Mouse (Mus musculus): ENCODE data around the gene Hcfc1. TPM values are rescaled to one million over a fixed set of nuclear protein-coding genes. Genes with fewer than 3 reads are reported as not detected.

The Hcfc1 gene
- total RNA-seq (2021) (10 to 100 TPM; 37.0 to 37.9 TPM), polyA plus RNA-seq (2012; rRNA removed) (26.3 and 27.6 TPM in 2 replicates)
- long read RNA-seq, partial matches to known transcripts, result 6 of 12 reads
- long read RNA-seq, other reads (novel, unspliced or antisense), result 4 of 12 reads

DNA sequence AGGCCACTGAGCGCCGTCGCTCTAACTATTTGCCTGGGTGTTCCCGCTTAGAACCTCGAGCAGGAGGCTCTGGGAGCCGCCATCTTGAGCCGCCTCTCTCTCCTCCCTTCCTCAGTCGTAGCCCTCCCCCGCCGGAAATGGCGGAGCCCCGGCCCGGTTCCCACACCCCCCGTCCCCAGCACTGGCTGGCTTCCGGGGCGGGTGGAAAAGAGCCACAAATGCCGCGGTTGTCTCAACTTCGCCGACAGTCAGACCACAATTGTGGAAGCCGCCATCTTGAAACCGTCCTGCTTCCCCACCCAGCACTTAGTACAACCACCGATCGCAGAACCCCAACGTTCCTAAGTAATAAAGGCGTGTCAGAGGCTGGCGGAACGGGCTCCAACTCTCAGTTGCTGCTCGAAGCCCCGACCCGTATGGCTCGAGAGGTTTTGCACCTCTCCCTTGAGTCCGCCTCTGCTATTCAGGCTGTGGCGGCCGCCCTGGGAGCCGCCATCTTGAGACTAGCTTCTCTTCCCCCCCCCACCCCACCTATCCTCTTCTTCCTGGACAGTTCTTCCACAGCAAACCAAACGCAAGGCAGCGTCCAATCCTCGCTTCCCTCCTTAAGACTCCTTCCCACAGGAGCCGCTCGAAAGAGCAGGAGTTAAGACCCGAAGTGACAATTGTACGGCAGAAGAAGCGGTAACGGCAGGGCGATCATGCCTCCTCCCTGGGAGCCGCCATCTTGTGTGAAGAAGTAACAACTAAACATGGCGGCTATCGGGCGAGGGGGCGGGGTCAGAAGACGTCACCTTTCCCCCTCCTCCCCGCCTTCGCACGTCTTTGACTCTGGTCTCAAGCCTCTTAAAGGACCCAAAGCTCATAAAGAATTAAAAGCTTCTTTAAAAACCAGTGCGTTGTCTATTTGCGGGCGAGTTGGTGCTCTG lies at the start of gene Hcfc1:
Gene Hcfc1, minus strand, starts transcription at position 110 of the 929 bp plus-strand sequence.
- TF ChIP-seq POLR2A (IDR thresholded peaks at IDR 0.05; ENCODE audit: insufficient read depth, low read depth, low read length), result peak; percentile 61
- TF ChIP-seq EP300 (IDR thresholded peaks at IDR 0.05; ENCODE audit: insufficient read depth, low read depth, low read length), result no peak
- intact Hi-C loops (cut with DNase I), result loop anchor here (2.0 to 5.0 kb wide), 7 partner anchors 56 to 446 kb away; partner anchors contain the start of genes Fam3a, Idh3g, Ikbkg and Irak1
- WGBS, result 15% methylated on average over 58 of the region's 58 CpGs
- H3K79me2 ChIP-seq (replicated peaks; ENCODE audit: control insufficient read depth, insufficient read depth, low read length), result no peaks in the 10 kb centered on the region
- no peaks in the 10 kb centered on the region for H3K27me3 ChIP-seq (ENCODE audit: control insufficient read depth, insufficient read depth, low read length)
- H3K4me1 ChIP-seq (ENCODE audit: control insufficient read depth, insufficient read depth, low read length), result peaks cover 8% of the 10 kb centered on the region
- H3K27ac ChIP-seq, result peak within 1 kb of the TSS; percentile 98
- peak; percentile 91 to 92 for DNase-seq
- H3K4me3 ChIP-seq, result peak within 1 kb of the TSS; percentile 62
- H3K9ac ChIP-seq (ENCODE audit: low read depth, low read length), result peak within 1 kb of the TSS; percentile 79
- H3K36me3 ChIP-seq (ENCODE audit: control insufficient read depth, insufficient read depth, low read length), result peaks cover 8% of the 10 kb centered on the region; the same call in 1 of the 2 replicates

DNA sequence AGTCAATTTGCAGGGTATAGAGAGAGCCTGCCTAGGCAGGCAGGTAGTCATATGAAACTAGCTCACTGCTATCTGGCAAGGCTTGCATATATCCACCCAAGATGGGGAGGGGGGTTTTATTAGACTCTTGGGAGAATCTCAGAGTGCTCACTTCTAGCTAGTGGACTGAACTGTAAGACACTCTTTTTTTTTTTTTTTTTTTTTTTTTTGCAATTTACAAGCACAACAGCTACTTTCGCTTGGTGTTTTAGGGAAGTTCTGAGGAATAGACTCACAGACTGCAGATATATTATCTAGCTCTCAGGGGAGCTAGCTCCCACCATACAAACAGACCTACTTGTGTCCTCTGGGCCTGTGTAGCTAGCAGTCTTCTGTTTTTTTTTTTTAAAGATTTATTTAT lies 48.4 kb upstream of the Hcfc1 start:
- no peak for TF ChIP-seq POLR2A (IDR thresholded peaks at IDR 0.05; ENCODE audit: insufficient read depth, low read depth, low read length)
- no peak for TF ChIP-seq CTCF (IDR thresholded peaks at IDR 0.05)
- TF ChIP-seq EP300 (IDR thresholded peaks at IDR 0.05; ENCODE audit: insufficient read depth, low read depth, low read length), result no peak
- no peaks in the 10 kb centered on the region for H3K79me2 ChIP-seq (replicated peaks; ENCODE audit: control insufficient read depth, insufficient read depth, low read length)
- DNase-seq, result no peak
- WGBS, result 100% methylated on average over 1 of the region's 1 CpGs
- H3K4me1 ChIP-seq (ENCODE audit: control insufficient read depth, insufficient read depth, low read length), result no peaks in the 10 kb centered on the region
- H3K27me3 ChIP-seq (ENCODE audit: control insufficient read depth, insufficient read depth, low read length), result no peaks in the 10 kb centered on the region
- no peak overlapping the region for H3K27ac ChIP-seq
- H3K9ac ChIP-seq (ENCODE audit: low read depth, low read length), result no peak overlapping the region
- no peaks in the 10 kb centered on the region for H3K36me3 ChIP-seq (ENCODE audit: control insufficient read depth, insufficient read depth, low read length)
- intact Hi-C loops (cut with DNase I), result no loop called here
- no peak overlapping the region for H3K4me3 ChIP-seq

DNA sequence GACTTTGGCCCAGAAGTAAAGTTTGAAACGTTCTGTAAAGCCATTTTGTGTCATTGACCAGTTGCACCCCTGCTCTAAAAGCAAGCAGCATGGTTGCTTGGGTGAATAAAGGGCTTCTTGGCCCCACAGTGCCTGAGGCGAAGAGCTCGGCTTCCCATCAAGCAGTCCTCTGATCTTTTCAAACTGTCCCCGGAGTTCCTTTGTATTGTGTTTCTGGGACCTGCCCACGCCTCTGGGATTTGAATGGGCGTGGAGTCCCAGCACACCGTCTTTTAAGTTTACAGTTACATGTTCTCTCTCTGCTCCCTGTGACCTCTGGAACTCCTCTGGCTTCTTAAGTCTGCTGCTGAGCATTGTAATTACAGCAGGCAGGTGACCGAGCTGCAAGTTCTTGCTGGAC lies 41.9 kb upstream of the Hcfc1 start:
- Histone ChIP-seq H3K27ac (no peak overlapping the region), H3K36me3 (ENCODE audit: control insufficient read depth, insufficient read depth, low read length) (no peaks in the 10 kb centered on the region), H3K4me1 (ENCODE audit: control insufficient read depth, insufficient read depth, low read length) (no peaks in the 10 kb centered on the region; the same call in 1 of the 2 replicates), H3K27me3 (ENCODE audit: control insufficient read depth, insufficient read depth, low read length) (no peaks in the 10 kb centered on the region), H3K9ac (ENCODE audit: low read depth, low read length) (no peak overlapping the region), H3K79me2 (replicated peaks; ENCODE audit: control insufficient read depth, insufficient read depth, low read length) (no peaks in the 10 kb centered on the region), H3K4me3 (no peak overlapping the region)
- WGBS, result 56% methylated on average over 8 of the region's 8 CpGs
- TF ChIP-seq POLR2A (IDR thresholded peaks at IDR 0.05; ENCODE audit: insufficient read depth, low read depth, low read length), result no peak
- TF ChIP-seq CTCF (IDR thresholded peaks at IDR 0.05), result no peak
- no peak for TF ChIP-seq EP300 (IDR thresholded peaks at IDR 0.05; ENCODE audit: insufficient read depth, low read depth, low read length)
- intact Hi-C loops (cut with DNase I), result no loop called here
- DNase-seq, result no peak

DNA sequence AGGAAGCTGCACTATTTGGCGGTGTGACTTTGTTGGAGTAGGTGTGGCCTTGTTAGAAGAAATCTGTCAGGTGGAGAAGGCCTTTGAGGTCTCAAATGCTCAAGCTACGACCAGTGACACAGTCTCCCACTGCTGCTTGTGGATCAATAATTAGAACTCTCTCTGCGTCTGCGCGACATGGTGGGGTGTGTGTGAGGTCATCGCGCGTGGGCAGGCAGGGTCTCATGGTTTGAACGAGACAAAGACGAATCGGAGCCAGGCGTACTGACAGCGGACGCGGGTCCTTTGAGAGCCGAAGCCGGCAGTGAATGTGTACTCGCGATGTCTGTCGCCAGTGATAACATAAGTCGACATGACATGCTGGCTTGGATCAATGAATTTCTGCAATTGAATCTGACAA lies 40.2 kb upstream of the Hcfc1 start:
- 74% methylated on average over 21 of the region's 21 CpGs for WGBS
- no peak for DNase-seq
- Histone ChIP-seq H3K4me1 (ENCODE audit: control insufficient read depth, insufficient read depth, low read length) (no peaks in the 10 kb centered on the region; the same call in 1 of the 2 replicates), H3K9ac (ENCODE audit: low read depth, low read length) (no peak overlapping the region), H3K27ac (no peak overlapping the region), H3K4me3 (no peak overlapping the region), H3K27me3 (ENCODE audit: control insufficient read depth, insufficient read depth, low read length) (no peaks in the 10 kb centered on the region), H3K79me2 (replicated peaks; ENCODE audit: control insufficient read depth, insufficient read depth, low read length) (no peaks in the 10 kb centered on the region), H3K36me3 (ENCODE audit: control insufficient read depth, insufficient read depth, low read length) (no peaks in the 10 kb centered on the region)
- intact Hi-C loops (cut with DNase I), result no loop called here
- TF ChIP-seq POLR2A (IDR thresholded peaks at IDR 0.05; ENCODE audit: insufficient read depth, low read depth, low read length), result no peak
- no peak for TF ChIP-seq CTCF (IDR thresholded peaks at IDR 0.05)
- TF ChIP-seq EP300 (IDR thresholded peaks at IDR 0.05; ENCODE audit: insufficient read depth, low read depth, low read length), result no peak

DNA sequence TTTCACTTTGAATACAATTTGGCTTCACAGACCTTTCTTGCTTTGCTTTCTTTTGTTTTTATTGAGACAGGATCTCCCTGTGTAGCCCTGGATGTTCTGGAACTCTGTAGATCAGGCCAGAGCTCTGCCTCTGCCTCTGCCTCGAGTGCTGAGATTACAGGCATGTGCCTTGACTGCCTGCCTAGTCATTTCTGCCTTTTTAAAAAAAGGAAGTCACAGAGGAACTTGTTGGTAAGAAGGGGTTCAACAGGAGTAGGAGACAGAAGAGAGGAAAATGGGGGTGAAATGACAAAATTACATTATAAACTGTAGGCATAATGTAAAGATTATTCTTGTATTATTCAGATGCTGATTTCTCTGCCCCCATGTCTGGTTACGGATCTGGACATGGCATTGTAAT lies 37.5 kb upstream of the Hcfc1 start:
- no peak for DNase-seq
- H3K4me1 ChIP-seq (ENCODE audit: control insufficient read depth, insufficient read depth, low read length), result no peaks in the 10 kb centered on the region; the same call in 1 of the 2 replicates
- no peaks in the 10 kb centered on the region for H3K36me3 ChIP-seq (ENCODE audit: control insufficient read depth, insufficient read depth, low read length)
- no peaks in the 10 kb centered on the region for H3K27me3 ChIP-seq (ENCODE audit: control insufficient read depth, insufficient read depth, low read length)
- TF ChIP-seq CTCF (IDR thresholded peaks at IDR 0.05) (no peak), EP300 (IDR thresholded peaks at IDR 0.05; ENCODE audit: insufficient read depth, low read depth, low read length) (no peak), POLR2A (IDR thresholded peaks at IDR 0.05; ENCODE audit: insufficient read depth, low read depth, low read length) (no peak)
- no peak overlapping the region for H3K27ac ChIP-seq
- H3K4me3 ChIP-seq, result no peak overlapping the region
- WGBS, result 55% methylated on average over 2 of the region's 2 CpGs
- H3K79me2 ChIP-seq (replicated peaks; ENCODE audit: control insufficient read depth, insufficient read depth, low read length), result no peaks in the 10 kb centered on the region
- intact Hi-C loops (cut with DNase I), result no loop called here
- no peak overlapping the region for H3K9ac ChIP-seq (ENCODE audit: low read depth, low read length)

DNA sequence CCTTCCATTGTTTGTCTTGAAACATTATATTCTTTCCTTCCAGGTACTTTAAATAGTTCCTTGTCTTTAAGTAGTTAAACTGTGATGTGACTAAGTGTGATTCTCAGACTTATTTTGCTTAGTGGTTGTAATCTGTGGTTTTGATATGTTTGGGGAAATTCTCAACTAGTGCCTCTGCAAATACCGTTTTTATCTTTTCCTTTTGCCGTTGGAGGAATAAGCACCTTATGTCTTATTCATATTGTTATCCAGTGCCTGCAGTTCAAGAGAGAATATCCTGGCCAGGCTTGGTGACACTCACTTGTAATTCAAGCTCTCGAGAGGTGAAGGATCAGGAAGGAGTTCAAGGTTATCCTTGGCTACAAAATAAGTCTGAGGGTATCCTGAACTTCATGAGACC lies 34.9 kb upstream of the Hcfc1 start:
- TF ChIP-seq CTCF (IDR thresholded peaks at IDR 0.05) (no peak), EP300 (IDR thresholded peaks at IDR 0.05; ENCODE audit: insufficient read depth, low read depth, low read length) (no peak), POLR2A (IDR thresholded peaks at IDR 0.05; ENCODE audit: insufficient read depth, low read depth, low read length) (no peak)
- Histone ChIP-seq H3K4me3 (no peak overlapping the region), H3K36me3 (ENCODE audit: control insufficient read depth, insufficient read depth, low read length) (no peaks in the 10 kb centered on the region), H3K27me3 (ENCODE audit: control insufficient read depth, insufficient read depth, low read length) (no peaks in the 10 kb centered on the region), H3K79me2 (replicated peaks; ENCODE audit: control insufficient read depth, insufficient read depth, low read length) (no peaks in the 10 kb centered on the region), H3K4me1 (ENCODE audit: control insufficient read depth, insufficient read depth, low read length) (no peaks in the 10 kb centered on the region), H3K27ac (no peak overlapping the region), H3K9ac (ENCODE audit: low read depth, low read length) (no peak overlapping the region)
- DNase-seq, result no peak
- WGBS, result 41% methylated on average over 3 of the region's 3 CpGs
- intact Hi-C loops (cut with DNase I), result no loop called here
